Mouse (Mus musculus) olfactory bulb, adult 2 months (tissue): ENCODE measurements around the gene Zfp764.

Experiments used
- CTCF ChIP-seq: fragments of 200-500 bp; IDR thresholded peaks from 2 replicates; pipeline ENCODE4 v1.5.1; 2012; ENCODE audit warnings: low read depth, mild to moderate bottlenecking, low read length, moderate library complexity; ENCODE audit not compliant: insufficient read depth
- POLR2A ChIP-seq: fragments of 200-500 bp; IDR thresholded peaks from 2 replicates; pipeline ENCODE4 v1.6.1; 2012; ENCODE audit warnings: mild to moderate bottlenecking, low read depth, low read length, moderate library complexity; ENCODE audit not compliant: insufficient read depth

- no peak for TF ChIP-seq CTCF
- no peak for TF ChIP-seq POLR2A
Measured at GRCm38 (mm10) chr7:127392251-127392824, 14.3 kb downstream of the Zfp764 start.
